Comparison of ENCODE assay signal across 10 mouse cellular contexts in the genomic region with DNA sequence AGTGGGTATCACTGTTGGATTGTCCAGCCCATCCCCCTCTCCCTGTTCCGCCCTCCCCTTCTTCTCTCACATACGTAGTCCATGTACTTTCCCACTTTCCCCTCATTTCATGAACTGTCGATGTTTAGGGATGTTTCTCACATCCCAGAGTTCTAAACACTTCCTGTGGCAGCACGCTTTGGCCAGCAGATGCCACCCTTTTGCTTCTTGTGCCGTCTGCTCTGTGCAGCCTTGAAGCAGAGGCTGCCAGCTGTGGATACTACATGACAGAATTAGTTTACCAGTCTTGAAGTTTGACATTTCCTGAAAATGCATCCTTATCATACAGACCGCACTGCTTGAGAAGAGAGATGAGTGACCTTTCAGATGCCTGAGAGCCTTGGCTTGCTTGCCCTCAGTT. TPM values are rescaled to one million over a fixed set of nuclear protein-coding genes. Genes with fewer than 3 reads are reported as not detected.
DNase-seq lines count a peak whose midpoint lies in the region; ATAC-seq and TF ChIP-seq lines count a peak whose summit lies in the region.
"Had no signal": no experiment of that assay in that cellular context is flagged by ENCODE, and none has a peak within 500 bp of the region (broad histone marks: within the 10 kb centered on the region; RNA-seq: fewer than 3 reads in every experiment).

No protein-coding gene starts in this region.

- peak; percentile 63 for TF ChIP-seq CTCF in liver, adult 2 months (IDR thresholded peaks at IDR 0.05; ENCODE audit: low read depth, low read length)

- H3K79me2 ChIP-seq in liver, adult 2 months (ENCODE audit: control insufficient read depth, insufficient read depth, low read length): no peaks in the 10 kb centered on the region

- no peaks in the 10 kb centered on the region for H3K9me3 ChIP-seq in embryonic facial prominence, embryonic 11.5 days (replicated peaks; ENCODE audit: control insufficient read depth, low read length)
- no peaks in the 10 kb centered on the region for H3K9me3 ChIP-seq in embryonic facial prominence, embryonic 10.5 days
- H3K9me3 ChIP-seq in liver, embryonic 11.5 days (ENCODE audit: control insufficient read depth, low read length): no peaks in the 10 kb centered on the region
- no peaks in the 10 kb centered on the region for H3K9me3 ChIP-seq in neural tube, embryonic 15.5 days (replicated peaks)
- H3K9me3 ChIP-seq: neural tube, embryonic 13.5 days had no signal

- no peaks in the 10 kb centered on the region for H3K36me3 ChIP-seq in embryonic facial prominence, embryonic 11.5 days (replicated peaks; ENCODE audit: control insufficient read depth, insufficient read depth, low read depth, low read length)
- H3K36me3 ChIP-seq in embryonic facial prominence, embryonic 10.5 days (replicated peaks): peaks cover 22% of the 10 kb centered on the region
- no peaks in the 10 kb centered on the region for H3K36me3 ChIP-seq in liver, adult 2 months (ENCODE audit: control insufficient read depth, insufficient read depth, low read length)
- H3K36me3 ChIP-seq in liver, embryonic 11.5 days (ENCODE audit: control insufficient read depth, insufficient read depth, low read length): peaks cover 2% of the 10 kb centered on the region; the same call in 1 of the 2 replicates
- H3K36me3 ChIP-seq in neural tube, embryonic 15.5 days: peaks cover 10% of the 10 kb centered on the region

- ATAC-seq in embryonic facial prominence, embryonic 11.5 days (replicated peaks; ENCODE audit: insufficient number of reproducible peaks, low FRiP score, low TSS enrichment, low read depth): no peak
- no peak for ATAC-seq in liver, embryonic 11.5 days (replicated peaks; ENCODE audit: low FRiP score)
- ATAC-seq in neural tube, embryonic 15.5 days (ENCODE audit: low FRiP score): no peak

- no peak overlapping the region for H3K9ac ChIP-seq in embryonic facial prominence, embryonic 11.5 days (replicated peaks; ENCODE audit: low read length)
- H3K9ac ChIP-seq in liver, adult 2 months (ENCODE audit: low read depth, low read length): no peak overlapping the region
- H3K9ac ChIP-seq in liver, embryonic 11.5 days (ENCODE audit: low read depth, low read length): no peak overlapping the region
- no peak overlapping the region for H3K9ac ChIP-seq in neural tube, embryonic 15.5 days (replicated peaks)
- H3K9ac ChIP-seq: neural tube, embryonic 13.5 days had no signal

- H3K27me3 ChIP-seq in embryonic facial prominence, embryonic 11.5 days (ENCODE audit: control insufficient read depth, insufficient read depth, low read length): no peaks in the 10 kb centered on the region
- H3K27me3 ChIP-seq in embryonic facial prominence, embryonic 10.5 days (replicated peaks; ENCODE audit: low read depth, poor library complexity, severe bottlenecking): no peaks in the 10 kb centered on the region
- no peaks in the 10 kb centered on the region for H3K27me3 ChIP-seq in liver, adult 2 months (ENCODE audit: control insufficient read depth, insufficient read depth, low read length)
- no peaks in the 10 kb centered on the region for H3K27me3 ChIP-seq in liver, embryonic 11.5 days (replicated peaks; ENCODE audit: control insufficient read depth, insufficient read depth, low read length)
- no peaks in the 10 kb centered on the region for H3K27me3 ChIP-seq in neural tube, embryonic 15.5 days (replicated peaks)
- H3K27me3 ChIP-seq: neural tube, embryonic 13.5 days had no signal

- no peak overlapping the region for H3K27ac ChIP-seq in embryonic facial prominence, embryonic 11.5 days (replicated peaks; ENCODE audit: low read depth, low read length)
- H3K27ac ChIP-seq in embryonic facial prominence, embryonic 10.5 days (replicated peaks): no peak overlapping the region
- no peak overlapping the region for H3K27ac ChIP-seq in liver, adult 2 months (replicated peaks; ENCODE audit: insufficient read depth, low read depth, low read length)
- no peak overlapping the region for H3K27ac ChIP-seq in liver, embryonic 11.5 days (ENCODE audit: low read depth, low read length)
- H3K27ac ChIP-seq in neural tube, embryonic 15.5 days (replicated peaks): no peak overlapping the region
- H3K27ac ChIP-seq: neural tube, embryonic 13.5 days had no signal

- no peak overlapping the region for H3K4me3 ChIP-seq in embryonic facial prominence, embryonic 11.5 days (ENCODE audit: low read depth, low read length)
- H3K4me3 ChIP-seq in embryonic facial prominence, embryonic 10.5 days: no peak overlapping the region
- H3K4me3 ChIP-seq in liver, adult 2 months (ENCODE audit: insufficient read depth, low read depth, low read length): no peak overlapping the region
- H3K4me3 ChIP-seq in liver, embryonic 11.5 days (ENCODE audit: low read depth, low read length): no peak overlapping the region
- no peak overlapping the region for H3K4me3 ChIP-seq in neural tube, embryonic 15.5 days (replicated peaks)
- H3K4me3 ChIP-seq: neural tube, embryonic 13.5 days had no signal

- TF ChIP-seq POLR2A in liver, adult 2 months (IDR thresholded peaks at IDR 0.05; ENCODE audit: extremely low read depth, insufficient read depth, low read length): no peak

- peak; percentile 23 for DNase-seq in embryonic facial prominence, embryonic 11.5 days (ENCODE audit: low spot score)
- DNase-seq in embryonic facial prominence, embryonic 10.5 days (ENCODE audit: low spot score): no peak
- no peak for DNase-seq in liver, adult 2 months (ENCODE audit: extremely low read depth, low read depth, low spot score)
- DNase-seq in liver, embryonic 11.5 days (ENCODE audit: low spot score): no peak
- DNase-seq in kidney, postnatal 14 days: peak; percentile 60
- DNase-seq in retina, adult 2 months (ENCODE audit: low read depth, low spot score): peak; percentile 25
- DNase-seq in thymus, postnatal 36 days: no peak

- 74% methylated on average over 6 of the region's 6 CpGs for WGBS in embryonic facial prominence, embryonic 11.5 days
- 66% methylated on average over 6 of the region's 6 CpGs for WGBS in embryonic facial prominence, embryonic 10.5 days
- 75% methylated on average over 6 of the region's 6 CpGs for WGBS in liver, adult 2 months
- 75% methylated on average over 6 of the region's 6 CpGs for whole genome bisulfite sequencing in liver, embryonic 11.5 days
- WGBS in neural tube, embryonic 15.5 days: 66% methylated on average over 6 of the region's 6 CpGs

- no peak overlapping the region for H3K4me2 ChIP-seq in embryonic facial prominence, embryonic 11.5 days (ENCODE audit: low read depth, low read length)
- H3K4me2 ChIP-seq in liver, embryonic 11.5 days: no peak overlapping the region
- no peak overlapping the region for H3K4me2 ChIP-seq in neural tube, embryonic 15.5 days
- H3K4me2 ChIP-seq: neural tube, embryonic 13.5 days had no signal

- no peaks in the 10 kb centered on the region for H3K4me1 ChIP-seq in embryonic facial prominence, embryonic 11.5 days (ENCODE audit: control insufficient read depth, insufficient read depth, low read length)
- no peaks in the 10 kb centered on the region for H3K4me1 ChIP-seq in embryonic facial prominence, embryonic 10.5 days
- no peaks in the 10 kb centered on the region for H3K4me1 ChIP-seq in liver, adult 2 months (ENCODE audit: control insufficient read depth, insufficient read depth, low read length)
- no peaks in the 10 kb centered on the region for H3K4me1 ChIP-seq in liver, embryonic 11.5 days (replicated peaks; ENCODE audit: control insufficient read depth, insufficient read depth, low read length)
- H3K4me1 ChIP-seq in neural tube, embryonic 15.5 days: peaks cover 22% of the 10 kb centered on the region; the same call in 1 of the 2 replicates

RNA-seq across cellular contexts. Expression of a gene that starts 36.4 kb away (rescaled TPM):
- polyA plus RNA-seq in embryonic facial prominence, embryonic 11.5 days (2014; fragmentation: Nextera tagmentation; extraction: Ambion mirVana): 0.07 and 0.20 TPM in 2 replicates
- not detected in 2 replicates for polyA plus RNA-seq in embryonic facial prominence, embryonic 10.5 days (2016; fragmentation: Nextera tagmentation; extraction: Ambion mirVana)
- total RNA-seq in liver, adult 2 months (2014; rRNA removed): not detected in 2 replicates
- not detected in 2 replicates for polyA plus RNA-seq in liver, adult 2 months (2012; rRNA removed)
- 0.06 TPM in 1 of 2 replicates, not detected in the other for polyA plus RNA-seq in liver, embryonic 11.5 days (2014; fragmentation: Nextera tagmentation; extraction: Ambion mirVana)
- 1.8 and 2.4 TPM in 2 replicates for polyA plus RNA-seq in neural tube, embryonic 15.5 days (2015; fragmentation: Nextera tagmentation; extraction: Ambion mirVana)

RNA-seq across cellular contexts. Expression of a gene that starts 48.0 kb away (rescaled TPM):
- not detected in 2 replicates for polyA plus RNA-seq in embryonic facial prominence, embryonic 11.5 days (2014; fragmentation: Nextera tagmentation; extraction: Ambion mirVana)
- not detected in 2 replicates for polyA plus RNA-seq in embryonic facial prominence, embryonic 10.5 days (2016; fragmentation: Nextera tagmentation; extraction: Ambion mirVana)
- not detected in 2 replicates for total RNA-seq in liver, adult 2 months (2014; rRNA removed)
- polyA plus RNA-seq in liver, adult 2 months (2012; rRNA removed): not detected in 2 replicates
- polyA plus RNA-seq in liver, embryonic 11.5 days (2014; fragmentation: Nextera tagmentation; extraction: Ambion mirVana): not detected in 2 replicates
- not detected in 2 replicates for polyA plus RNA-seq in neural tube, embryonic 15.5 days (2015; fragmentation: Nextera tagmentation; extraction: Ambion mirVana)
- total RNA-seq: layer of hippocampus, adult 8-10 months had no signal
- polyA plus RNA-seq: neural tube, embryonic 13.5 days had no signal

RNA-seq across cellular contexts. Expression of a gene that starts 55.8 kb away (rescaled TPM):
- not detected in 2 replicates for polyA plus RNA-seq in embryonic facial prominence, embryonic 11.5 days (2014; fragmentation: Nextera tagmentation; extraction: Ambion mirVana)
- polyA plus RNA-seq in embryonic facial prominence, embryonic 10.5 days (2016; fragmentation: Nextera tagmentation; extraction: Ambion mirVana): not detected in 2 replicates
- total RNA-seq in liver, adult 2 months (2014; rRNA removed): not detected in 2 replicates
- polyA plus RNA-seq in liver, adult 2 months (2012; rRNA removed): not detected in 2 replicates
- polyA plus RNA-seq in liver, embryonic 11.5 days (2014; fragmentation: Nextera tagmentation; extraction: Ambion mirVana): not detected in 2 replicates
- not detected in 2 replicates for polyA plus RNA-seq in neural tube, embryonic 15.5 days (2015; fragmentation: Nextera tagmentation; extraction: Ambion mirVana)
- total RNA-seq: layer of hippocampus, adult 8-10 months had no signal
- polyA plus RNA-seq: neural tube, embryonic 13.5 days had no signal

Comparison
In these comparisons a context has a peak if more than half of its experiments do, and no peak if none do; other contexts are left out.
1. DNase-seq: peak in embryonic facial prominence, embryonic 11.5 days (single experiment), kidney, postnatal 14 days (single experiment) and retina, adult 2 months (single experiment); none in embryonic facial prominence, embryonic 10.5 days (single experiment), liver, adult 2 months (single experiment), liver, embryonic 11.5 days (single experiment) and thymus, postnatal 36 days (0 of 2).